Mouse (Mus musculus): ENCODE data around the gene Akap5. TPM values are rescaled to one million over a fixed set of nuclear protein-coding genes. Genes with fewer than 3 reads are reported as not detected.

Akap5 gene
- total RNA-seq, 2 experiments from 2014 or later, result 0.28 to 0.30 TPM

DNA sequence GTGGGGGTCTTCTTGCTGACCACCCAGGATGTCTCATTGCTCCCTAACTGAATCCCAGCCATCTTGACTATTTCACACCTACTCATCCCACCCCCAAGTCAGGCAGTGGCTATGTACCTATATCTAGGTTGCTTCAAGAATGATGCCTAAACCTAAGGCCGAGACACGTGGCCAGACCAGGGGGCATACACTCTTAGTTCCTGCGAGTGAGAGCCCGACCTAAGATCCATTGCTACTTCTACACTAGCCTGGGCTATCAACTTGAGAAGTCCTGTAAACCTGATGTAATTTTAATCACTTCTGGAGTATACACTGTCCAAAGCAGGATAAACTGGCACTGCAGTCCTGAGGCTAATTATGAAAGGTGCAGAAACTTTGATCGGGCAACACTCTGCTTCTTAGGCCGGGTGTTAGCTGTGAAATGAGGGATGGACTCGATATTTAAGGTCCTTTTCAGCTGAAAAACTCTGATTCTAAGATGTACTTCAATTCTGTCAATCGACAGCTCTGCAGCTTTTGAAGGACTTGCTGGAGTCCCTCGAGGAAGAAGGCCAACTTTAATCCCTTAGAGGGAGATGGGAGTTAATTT lies 43.6 kb downstream of the Akap5 start:
- no peak for DNase-seq (ENCODE audit: low spot score)

DNA sequence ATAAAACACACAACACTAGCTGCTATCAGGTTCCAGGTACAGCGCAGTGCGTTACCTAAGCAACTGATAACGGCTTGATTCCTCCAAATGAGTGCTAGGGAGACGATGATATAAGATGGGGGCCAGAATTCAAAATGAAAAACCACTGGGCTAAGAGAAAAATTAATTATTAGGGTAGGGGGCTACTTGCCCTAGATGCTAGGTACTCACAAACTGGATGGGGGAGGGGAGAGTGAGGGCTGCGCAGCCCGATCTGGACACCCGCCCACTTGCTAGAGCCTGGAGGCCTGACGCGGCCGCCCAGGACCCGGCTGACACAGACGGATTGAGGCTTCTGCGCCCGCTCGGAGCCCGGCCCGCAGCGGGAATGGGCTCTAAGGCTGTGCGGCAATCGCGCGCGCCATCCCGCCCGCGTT lies 44.1 kb downstream of the Akap5 start:
- no peak for DNase-seq (ENCODE audit: low spot score)

DNA sequence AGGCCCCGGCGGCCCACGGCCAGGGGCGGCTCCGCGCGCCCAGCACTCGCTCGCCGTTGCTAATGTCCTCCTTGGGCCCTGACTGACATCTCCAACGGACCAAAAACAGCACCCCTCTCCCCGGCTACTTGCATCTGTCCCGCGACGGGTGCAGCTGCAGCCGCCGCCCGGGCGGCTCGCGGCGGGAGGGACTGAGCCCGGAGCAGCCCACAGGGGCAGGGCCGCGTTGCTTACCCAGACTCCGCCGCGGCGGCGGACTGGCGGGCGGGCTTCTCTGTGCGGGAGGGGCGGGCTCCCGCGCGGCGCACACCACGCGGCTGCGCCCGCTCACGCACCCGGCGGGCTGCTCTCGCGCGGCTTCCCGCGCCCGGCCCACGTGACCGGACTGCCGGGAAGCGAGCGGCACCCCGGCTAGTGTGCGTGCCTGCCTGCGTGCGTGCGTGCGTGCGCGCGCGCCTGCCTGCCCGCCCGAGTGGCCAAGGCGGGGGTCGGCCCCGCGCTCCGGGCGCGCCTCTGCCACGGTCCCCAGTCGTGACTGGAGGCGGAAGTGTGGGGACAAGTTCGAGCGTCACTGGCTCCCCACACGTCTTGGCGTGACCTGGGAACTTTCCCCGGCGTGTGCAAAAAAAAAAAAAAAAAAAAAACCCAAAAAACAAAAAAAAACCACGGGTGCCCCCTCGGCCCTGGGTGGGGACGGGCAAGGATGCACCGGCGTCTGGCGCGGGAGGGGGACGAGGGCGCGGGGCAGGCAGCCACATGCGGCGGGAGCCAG lies 44.7 kb downstream of the Akap5 start, which contains the start of gene Zbtb25:
Gene Zbtb25, minus strand, starts transcription at position 397 of the 772 bp plus-strand sequence.
- DNase-seq (ENCODE audit: low spot score), result peak; percentile 77

DNA sequence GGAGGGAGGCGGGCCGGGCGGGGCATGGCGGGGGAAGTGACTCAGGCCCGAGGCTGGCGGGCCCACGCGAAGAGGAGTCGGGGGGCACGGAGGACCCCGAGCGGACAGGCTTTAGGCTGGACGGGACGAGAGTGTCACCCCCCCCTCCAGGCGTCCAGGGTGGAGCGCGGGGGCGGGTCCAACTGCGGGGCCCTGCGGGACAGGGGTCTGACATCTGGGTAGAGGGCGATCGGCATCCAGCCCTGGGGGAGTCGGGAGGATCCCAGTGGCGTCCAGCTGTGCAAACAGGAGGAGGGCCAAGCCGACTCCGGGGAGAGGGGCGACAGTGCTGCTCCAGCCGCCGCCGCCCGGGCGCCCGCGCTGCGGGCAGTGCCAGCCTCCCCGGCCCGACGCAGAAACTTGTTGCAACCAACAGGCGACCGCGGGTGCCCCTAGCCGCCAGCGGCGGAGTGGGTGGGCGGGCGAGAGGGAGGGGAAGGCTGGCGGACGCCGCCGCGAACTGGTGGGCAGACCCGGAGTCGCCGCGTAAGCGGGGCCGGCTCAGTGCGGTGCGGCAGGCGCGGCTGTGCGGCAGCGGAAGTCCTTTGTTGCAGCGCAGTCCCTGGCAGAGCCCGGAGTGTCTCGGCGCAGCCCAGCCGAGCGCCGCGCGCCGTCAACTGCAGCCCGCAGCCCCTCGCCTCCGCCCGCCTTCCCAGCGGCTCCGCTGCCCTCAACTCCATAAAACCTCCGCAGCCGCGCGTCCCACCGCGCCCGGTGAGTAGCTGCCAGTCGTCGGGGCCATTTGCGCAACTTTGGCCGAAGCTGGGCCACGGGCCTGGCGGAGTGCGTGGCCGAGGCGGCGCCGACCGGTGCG lies 45.5 kb downstream of the Akap5 start, which contains the start of gene Zbtb1:
Gene Zbtb1, plus strand, starts transcription at position 289 of the 853 bp plus-strand sequence.
- peak; percentile 68 for DNase-seq (ENCODE audit: low spot score)

DNA sequence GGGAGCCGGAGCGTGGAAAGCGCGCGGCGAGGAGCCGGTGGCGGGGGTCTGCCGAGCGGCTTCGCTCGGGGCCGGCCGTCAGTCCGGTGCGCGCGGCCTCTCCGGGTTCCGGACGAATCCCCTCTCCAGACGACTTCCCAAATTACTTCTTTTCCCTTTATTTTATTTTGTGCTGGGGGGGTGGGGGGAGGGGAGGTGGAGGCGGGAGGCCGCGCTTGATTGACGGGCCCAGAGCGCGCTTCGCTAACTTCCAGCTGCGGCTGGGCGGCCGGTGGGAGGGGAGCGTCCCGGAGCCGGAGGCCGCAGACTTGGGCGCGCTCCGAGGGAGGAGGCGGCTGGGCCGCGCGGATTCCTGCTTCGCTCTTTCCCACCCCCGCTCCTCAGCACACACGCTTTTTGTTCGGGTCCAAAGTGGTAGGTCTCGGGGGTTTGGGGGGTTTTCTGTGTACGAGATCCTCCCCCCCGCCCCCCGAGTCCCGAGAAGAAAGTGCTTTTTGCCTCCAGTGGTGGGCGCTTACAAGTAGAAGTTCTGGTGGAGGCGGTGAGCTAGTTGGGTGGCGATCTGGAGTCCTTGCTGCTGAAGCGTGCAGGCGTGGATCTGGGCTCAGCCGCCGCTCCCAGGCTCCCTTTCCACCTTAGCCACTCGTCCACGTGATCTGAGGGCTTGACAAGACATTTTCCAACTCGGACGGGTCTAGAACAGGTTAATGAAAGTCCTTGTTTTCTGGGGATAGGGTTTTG lies 46.3 kb downstream of the Akap5 start:
- DNase-seq (ENCODE audit: low spot score), result peak; percentile 79

DNA sequence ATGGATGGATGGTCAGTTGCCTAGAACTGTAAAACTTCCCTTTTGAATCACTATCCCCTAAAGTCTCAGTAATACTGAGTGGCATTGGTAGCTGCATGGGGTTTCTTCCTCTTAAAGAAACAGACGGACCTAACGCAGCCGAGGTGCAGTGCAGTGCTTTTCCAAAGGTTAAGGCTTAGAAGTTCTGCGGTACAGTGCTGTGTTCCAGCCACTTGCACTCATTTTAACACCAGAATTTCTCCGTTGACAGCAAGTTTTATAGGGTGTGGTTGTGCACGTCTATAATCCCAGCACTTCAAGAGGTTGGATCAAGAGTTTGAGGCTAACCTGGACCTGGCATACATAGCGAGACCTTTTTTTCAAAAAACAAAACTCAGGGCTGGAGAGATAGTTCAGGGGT lies 47.4 kb downstream of the Akap5 start:
- DNase-seq (ENCODE audit: low spot score), result no peak

DNA sequence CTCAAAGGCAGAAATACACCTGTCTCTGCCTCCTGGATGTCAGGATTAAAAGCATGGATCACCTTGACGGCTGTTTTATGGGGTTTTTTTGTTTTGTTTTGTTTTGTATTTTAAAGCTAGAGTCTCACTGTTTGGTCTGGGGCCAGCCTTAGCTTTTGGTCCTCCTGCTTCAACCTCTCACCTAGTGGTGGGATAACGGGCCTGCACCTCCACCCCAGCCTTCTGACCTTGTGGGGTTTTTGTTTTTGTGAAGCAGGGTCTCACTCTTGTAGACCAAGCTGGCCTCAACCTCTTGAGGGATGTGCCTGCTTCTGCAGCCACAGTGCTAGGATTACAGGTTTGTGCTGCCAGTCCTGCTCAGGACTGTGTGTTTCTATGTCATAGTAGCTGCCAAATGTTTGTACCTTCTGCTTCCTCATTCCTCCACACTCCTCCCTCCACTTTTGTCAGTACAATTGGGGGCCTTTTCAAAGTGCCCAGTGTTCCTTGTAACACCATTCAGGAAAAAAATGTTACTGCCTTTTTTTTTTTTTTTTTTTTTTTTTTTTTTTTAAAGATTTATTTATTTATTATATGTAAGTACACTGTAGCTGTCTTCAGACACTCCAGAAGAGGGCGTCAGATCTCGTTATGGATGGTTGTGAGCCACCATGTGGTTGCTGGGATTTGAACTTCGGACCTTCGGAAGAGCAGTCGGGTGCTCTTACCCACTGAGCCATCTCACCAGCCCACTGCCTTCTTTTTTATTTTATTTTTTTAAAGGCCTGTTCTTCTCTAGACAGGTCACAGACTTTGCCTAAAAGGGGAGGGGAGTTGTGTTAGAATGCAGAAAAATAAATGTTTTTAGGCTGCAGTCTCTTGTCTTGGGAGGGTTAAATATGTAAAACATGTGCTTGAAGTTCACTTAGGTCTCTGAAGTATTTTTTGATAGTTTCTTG lies 48.5 kb downstream of the Akap5 start:
- no peak for DNase-seq (ENCODE audit: low spot score)

DNA sequence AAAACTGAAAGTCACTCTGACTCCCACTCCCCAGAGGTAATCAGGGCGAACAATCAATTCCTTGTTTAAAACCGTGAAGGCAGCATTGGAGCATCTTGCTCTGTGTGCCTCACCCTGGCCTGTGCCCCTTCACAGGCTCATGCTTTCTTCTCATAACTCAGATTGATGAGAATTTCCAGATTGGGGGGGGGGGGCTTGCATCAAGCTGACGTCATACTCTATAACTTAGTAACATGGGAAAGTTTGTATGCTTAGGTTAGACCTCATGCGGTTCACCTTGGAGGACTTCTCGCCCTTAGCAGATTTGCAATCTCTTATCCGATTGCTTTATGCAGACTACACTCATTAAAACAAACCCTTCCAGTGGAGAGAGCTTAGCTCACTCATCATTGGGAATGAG lies 49.3 kb downstream of the Akap5 start:
- no peak for DNase-seq (ENCODE audit: low spot score)

DNA sequence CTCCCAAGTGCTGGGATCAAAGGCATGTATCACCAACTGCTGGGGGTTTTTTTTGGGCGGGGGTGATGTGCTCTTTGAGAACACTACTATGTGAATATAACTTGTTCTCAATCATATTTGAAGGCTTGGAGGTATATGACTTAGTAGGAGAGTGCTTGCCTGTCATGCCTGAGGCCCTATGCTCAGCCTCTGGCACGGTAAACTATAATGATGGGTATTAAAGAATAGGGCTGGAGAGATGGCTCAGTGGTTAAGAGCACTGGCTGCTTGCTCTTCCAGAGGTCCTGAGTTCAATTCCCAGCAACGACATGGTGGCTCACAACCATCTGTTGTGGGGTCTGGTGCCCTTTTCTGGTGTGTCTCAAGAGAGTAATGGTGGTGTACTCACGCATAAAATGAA lies 50.2 kb downstream of the Akap5 start:
- DNase-seq (ENCODE audit: low spot score), result no peak

DNA sequence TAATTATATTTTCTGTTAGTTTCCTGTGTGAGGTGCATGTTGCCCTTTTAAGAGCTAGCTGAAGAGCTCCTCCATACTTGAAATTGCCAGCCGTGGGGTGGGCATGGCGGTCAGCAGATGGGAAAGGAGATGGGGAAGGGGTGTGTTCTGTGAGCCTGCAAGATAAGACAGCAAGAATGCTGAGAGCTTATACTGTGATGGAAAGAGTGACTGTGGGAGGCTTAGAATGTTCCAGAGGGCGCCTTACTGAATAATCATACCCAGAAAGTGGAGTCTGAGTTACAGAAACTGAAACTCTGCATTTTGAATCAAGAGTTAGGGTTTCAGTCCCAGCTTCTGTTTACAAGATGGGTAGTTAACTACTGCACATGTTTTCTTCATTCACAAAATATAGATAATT lies 50.8 kb downstream of the Akap5 start:
- no peak for DNase-seq (ENCODE audit: low spot score)

DNA sequence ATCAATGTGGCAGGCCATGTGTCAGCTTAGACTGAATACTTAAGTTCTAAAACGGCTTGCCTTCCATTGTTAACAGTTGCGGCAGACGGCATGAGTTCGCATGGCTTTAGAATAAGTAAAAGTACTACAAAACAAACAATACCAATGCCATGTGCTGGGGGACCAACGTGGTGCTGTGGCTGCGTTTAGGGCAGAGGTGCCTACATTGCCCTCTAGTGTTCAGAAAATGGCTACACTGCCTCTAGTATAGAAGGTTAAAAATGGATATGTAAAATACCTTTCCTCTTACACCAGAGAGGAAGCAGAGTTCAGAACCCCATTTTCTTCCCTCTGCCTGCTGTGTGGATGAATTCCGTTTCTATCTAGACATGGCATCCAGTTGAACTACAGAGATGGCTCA lies 52.0 kb downstream of the Akap5 start:
- no peak for DNase-seq (ENCODE audit: low spot score)

DNA sequence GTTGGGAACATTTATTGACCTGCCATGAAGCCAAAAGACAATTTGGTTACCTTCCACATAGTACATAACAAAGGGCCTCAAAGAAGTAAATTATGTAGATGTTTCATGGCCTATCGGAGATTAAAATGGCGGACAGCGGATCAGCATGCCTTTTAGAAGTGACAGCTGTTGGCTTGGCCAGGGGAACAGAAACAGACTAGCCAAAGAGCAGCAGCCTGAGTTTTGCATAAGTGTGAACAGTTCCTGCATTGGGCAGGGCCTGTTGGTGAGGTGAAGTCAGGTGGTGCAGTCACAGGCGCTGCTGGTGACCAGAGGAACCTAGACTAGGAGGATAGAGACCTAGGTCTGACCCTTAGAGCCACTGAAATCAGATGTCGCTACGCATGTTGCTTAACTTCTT lies 52.4 kb downstream of the Akap5 start:
- no peak for DNase-seq (ENCODE audit: low spot score)

DNA sequence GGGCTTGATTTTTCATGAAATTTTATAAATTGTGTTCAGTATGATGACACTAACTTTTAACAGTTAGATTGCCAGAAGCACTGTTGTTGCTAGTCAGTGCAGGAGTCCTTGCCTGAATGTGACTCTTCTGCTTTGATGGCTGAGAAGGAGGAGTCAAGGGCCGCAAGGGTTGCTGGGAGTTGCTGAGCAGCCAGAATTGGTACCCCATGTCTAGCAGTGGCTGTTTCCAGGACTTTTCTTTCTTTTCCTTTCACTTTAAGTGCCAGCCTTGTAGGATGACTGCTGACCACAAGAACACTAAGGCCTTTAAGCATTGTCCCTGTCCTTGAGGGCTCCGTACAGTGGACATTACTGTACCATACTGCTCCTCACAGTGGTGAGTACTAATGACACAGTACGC lies 53.0 kb downstream of the Akap5 start:
- DNase-seq (ENCODE audit: low spot score), result no peak

DNA sequence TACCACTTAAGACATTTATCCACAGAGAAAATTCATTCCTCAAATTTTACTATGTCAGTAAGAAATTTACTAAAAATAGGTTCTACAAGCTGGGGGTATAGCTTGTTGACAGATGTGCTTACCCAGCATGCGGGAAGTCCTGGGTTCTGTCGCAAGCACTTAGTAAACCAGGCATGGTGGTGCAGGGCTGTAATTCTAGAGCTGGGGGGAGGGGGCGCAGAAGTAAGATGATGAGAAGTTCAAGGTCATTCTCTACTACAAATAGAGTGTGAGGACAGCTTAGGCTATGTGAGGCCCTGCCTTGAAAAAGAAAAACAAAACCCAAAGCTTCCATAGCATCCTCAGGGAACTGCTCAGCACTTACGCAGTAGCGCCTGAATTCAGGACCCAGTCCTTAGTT lies 53.9 kb downstream of the Akap5 start:
- no peak for DNase-seq (ENCODE audit: low spot score)

DNA sequence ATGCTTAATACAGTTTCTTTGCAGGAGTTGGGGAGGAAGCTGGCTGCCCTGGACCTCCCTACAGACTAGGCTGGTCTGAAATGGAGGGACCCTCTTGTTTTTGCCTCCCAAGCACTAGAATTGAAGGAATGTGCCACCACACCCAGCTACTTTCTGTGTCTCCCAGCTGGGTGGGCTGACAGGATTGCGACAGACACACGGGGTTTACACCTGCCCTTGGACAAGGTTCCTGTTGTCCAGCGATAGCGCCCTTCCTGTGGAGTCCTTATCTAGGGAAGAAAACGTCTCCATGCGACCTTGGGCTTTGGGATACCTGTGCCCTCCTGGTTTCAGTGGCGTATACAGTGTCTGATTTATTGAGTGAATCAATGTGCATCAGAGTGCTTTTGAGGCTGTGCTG lies 55.5 kb downstream of the Akap5 start:
- no peak for DNase-seq (ENCODE audit: low spot score)

Other genes starting within 250 kb of the Akap5 start
- under 1 TPM in 1 of 2 experiments, not detected in 1; 0.11 TPM for gene Esr2, start 147.6 kb upstream of the Akap5 start, total RNA-seq (2021)
- gene Tex21, start 78.1 kb upstream of the Akap5 start, total RNA-seq (2021), result not detected
- 10 to 100 TPM; 31.3 to 35.1 TPM for gene Mthfd1, start 69.6 kb upstream of the Akap5 start, total RNA-seq (2021)
- gene Zbtb25, start 44.7 kb downstream of the Akap5 start, total RNA-seq (2021), result 1 to 10 TPM; 5.8 to 8.5 TPM
- 1 to 10 TPM; 3.9 to 4.0 TPM for gene Zbtb1, start 45.4 kb downstream of the Akap5 start, total RNA-seq (2021)
- gene Hspa2, start 79.3 kb downstream of the Akap5 start, total RNA-seq (2021), result 1 to 10 TPM; 7.1 to 9.7 TPM
- gene Ppp1r36, start 92.6 kb downstream of the Akap5 start, total RNA-seq (2021), result under 1 TPM in 1 of 2 experiments, not detected in 1; 0.19 TPM
- gene Plekhg3, start 206.0 kb downstream of the Akap5 start, total RNA-seq (2021), result 1 to 10 TPM; 5.2 to 5.3 TPM